Mouse (Mus musculus) heart, embryonic 14.5 days (tissue): ENCODE data around the gene Gabbr2. TPM values are rescaled to one million over a fixed set of nuclear protein-coding genes. Genes with fewer than 3 reads are reported as not detected.

Experiments used
- ATAC-seq: fragments of 200-750 bp; cut with Nextera tagmentation; 2 replicates; pipeline ENCODE4 v1.8.0; 2017; ENCODE audit warnings: low read depth, moderate TSS enrichment; ENCODE audit not compliant: insufficient number of reproducible peaks, insufficient read depth, low FRiP score
- H3K27ac ChIP-seq, 2 experiments: fragments of 200-500 bp in 1 of 2; fragments of 300-500 bp in 1 of 2; sonication (generic) in 1 of 2; replicated peaks in 1 of 2; 2 replicates each; pipeline ENCODE4 v1.5.1; 2012 to 2014; ENCODE audit warnings: low read depth in 2 of 2, low read length in 2 of 2, control low read depth in 1 of 2, mild to moderate bottlenecking in 1 of 2, mixed read lengths in 1 of 2; ENCODE audit not compliant: control insufficient read depth in 1 of 2, insufficient read depth in 1 of 2
- H3K27me3 ChIP-seq: fragments of 300-500 bp; sonication (generic); 2 replicates; pipeline ENCODE4 v1.6.1; 2014; ENCODE audit warnings: mild to moderate bottlenecking, low read length, control low read depth; ENCODE audit not compliant: control insufficient read depth, insufficient read depth
- H3K36me3 ChIP-seq: fragments of 300-500 bp; sonication (generic); 2 replicates; pipeline ENCODE4 v1.6.1; 2014; ENCODE audit warnings: mild to moderate bottlenecking, control low read depth, low read length, mixed read lengths; ENCODE audit not compliant: control insufficient read depth, insufficient read depth
- H3K4me1 ChIP-seq, 2 experiments: fragments of 200-500 bp in 1 of 2; fragments of 300-500 bp in 1 of 2; sonication (generic) in 1 of 2; 2 replicates each; pipeline ENCODE4 v1.6.1; 2012 to 2014; ENCODE audit warnings: low read length in 2 of 2, control low read depth in 1 of 2, mixed read lengths in 1 of 2; ENCODE audit not compliant: control insufficient read depth in 2 of 2, insufficient read depth in 2 of 2
- H3K4me2 ChIP-seq: fragments of 300-500 bp; sonication (generic); 2 replicates; pipeline ENCODE4 v1.6.1; 2014; ENCODE audit warnings: mild to moderate bottlenecking, low read length
- H3K4me3 ChIP-seq, 2 experiments: fragments of 200-500 bp in 1 of 2; fragments of 300-500 bp in 1 of 2; sonication (generic) in 1 of 2; 2 replicates each; pipeline ENCODE4 v1.5.1; 2012 to 2014; ENCODE audit warnings: low read length in 2 of 2, mild to moderate bottlenecking in 2 of 2, control low read depth in 1 of 2, low read depth in 1 of 2, moderate library complexity in 1 of 2; ENCODE audit not compliant: control insufficient read depth in 1 of 2, insufficient read depth in 1 of 2
- H3K9ac ChIP-seq: fragments of 300-500 bp; sonication (generic); 2 replicates; pipeline ENCODE4 v1.6.1; 2014; ENCODE audit warnings: mild to moderate bottlenecking, low read length
- H3K9me3 ChIP-seq: fragments of 300-500 bp; sonication (generic); 2 replicates; pipeline ENCODE4 v1.6.1; 2016; ENCODE audit warnings: low read length, control low read depth; ENCODE audit not compliant: control insufficient read depth
- WGBS: fragments of 180-500 bp; shearing (Covaris S2); extraction: QIAGEN DNeasy Blood & Tissue Kit; methylation state at CpG from one replicate; pipeline ENCODE4 v1.1.7; 2014; 5-methylcytosine and 5-hydroxymethylcytosine counted together
- polyA plus RNA-seq: library from polyadenylated mRNA; unstranded; fragments of >200 nt; fragmentation: Nextera tagmentation; extraction: Ambion mirVana; gene quantifications from 2 replicates; pipeline ENCODE4 v1.2.1, GENCODE M21; 2014

The Gabbr2 gene
- polyA plus RNA-seq, 1 experiment from 2014 or later, result 0.08 TPM

DNA sequence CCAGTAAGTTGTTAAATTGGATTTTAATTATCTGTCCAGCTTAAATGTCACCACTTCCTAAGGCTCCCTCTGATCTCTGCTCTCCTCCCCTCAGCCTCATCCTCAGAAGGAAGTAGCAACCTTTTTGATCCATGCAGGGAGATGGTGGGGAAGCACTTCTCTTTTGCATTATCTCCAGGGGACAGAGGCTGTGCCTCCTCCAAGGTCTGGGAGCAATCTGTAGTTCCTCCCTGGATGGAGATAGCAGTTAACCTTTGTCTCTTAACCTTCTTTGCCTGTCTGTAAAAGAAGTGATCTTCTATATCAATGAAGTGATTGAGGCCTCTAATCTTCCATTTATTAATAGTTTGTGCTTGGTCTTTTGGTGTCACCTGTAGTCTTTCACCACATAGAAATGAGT, 143.9 kb downstream of the Gabbr2 start:
- ATAC-seq, result no peak

DNA sequence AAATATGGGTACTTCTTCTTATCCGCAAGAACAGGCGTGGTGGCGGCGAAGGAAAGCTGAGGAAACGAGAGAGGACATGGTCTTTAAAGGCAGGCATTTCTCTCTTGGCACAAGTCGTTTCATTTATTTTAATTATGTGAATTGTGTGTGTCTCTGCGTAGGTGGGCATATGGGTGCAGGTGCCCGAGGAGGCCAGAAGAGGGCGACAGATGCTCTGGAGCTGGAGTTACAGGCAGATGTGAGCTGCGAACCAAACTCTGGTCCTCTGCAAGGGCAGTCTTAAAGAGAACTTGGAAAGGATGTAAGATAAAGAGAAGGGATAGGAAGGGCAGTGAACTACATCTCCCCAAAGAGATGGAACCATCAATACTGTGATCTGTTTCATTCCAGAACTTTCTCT, 145.3 kb downstream of the Gabbr2 start:
- H3K36me3 ChIP-seq, result no peaks in the 10 kb centered on the region
- H3K9me3 ChIP-seq, result peaks cover 5% of the 10 kb centered on the region; the same call in 1 of the 2 replicates
- no peak overlapping the region for H3K4me3 ChIP-seq
- no peak overlapping the region for H3K9ac ChIP-seq
- H3K27me3 ChIP-seq, result no peaks in the 10 kb centered on the region
- WGBS, result 95% methylated on average over 10 of the region's 10 CpGs
- H3K27ac ChIP-seq, result no peak overlapping the region
- H3K4me2 ChIP-seq, result no peak overlapping the region
- ATAC-seq, result no peak
- H3K4me1 ChIP-seq, result no peaks in the 10 kb centered on the region

More for the DNA sequence above, 143.9 kb downstream of the Gabbr2 start:
- H3K9me3 ChIP-seq, result peaks cover 5% of the 10 kb centered on the region; the same call in 1 of the 2 replicates
- H3K4me3 ChIP-seq, result no peak overlapping the region
- no peak overlapping the region for H3K9ac ChIP-seq
- no peak overlapping the region for H3K27ac ChIP-seq
- H3K4me1 ChIP-seq, result no peaks in the 10 kb centered on the region
- no peaks in the 10 kb centered on the region for H3K36me3 ChIP-seq
- H3K27me3 ChIP-seq, result no peaks in the 10 kb centered on the region
- H3K4me2 ChIP-seq, result no peak overlapping the region

DNA sequence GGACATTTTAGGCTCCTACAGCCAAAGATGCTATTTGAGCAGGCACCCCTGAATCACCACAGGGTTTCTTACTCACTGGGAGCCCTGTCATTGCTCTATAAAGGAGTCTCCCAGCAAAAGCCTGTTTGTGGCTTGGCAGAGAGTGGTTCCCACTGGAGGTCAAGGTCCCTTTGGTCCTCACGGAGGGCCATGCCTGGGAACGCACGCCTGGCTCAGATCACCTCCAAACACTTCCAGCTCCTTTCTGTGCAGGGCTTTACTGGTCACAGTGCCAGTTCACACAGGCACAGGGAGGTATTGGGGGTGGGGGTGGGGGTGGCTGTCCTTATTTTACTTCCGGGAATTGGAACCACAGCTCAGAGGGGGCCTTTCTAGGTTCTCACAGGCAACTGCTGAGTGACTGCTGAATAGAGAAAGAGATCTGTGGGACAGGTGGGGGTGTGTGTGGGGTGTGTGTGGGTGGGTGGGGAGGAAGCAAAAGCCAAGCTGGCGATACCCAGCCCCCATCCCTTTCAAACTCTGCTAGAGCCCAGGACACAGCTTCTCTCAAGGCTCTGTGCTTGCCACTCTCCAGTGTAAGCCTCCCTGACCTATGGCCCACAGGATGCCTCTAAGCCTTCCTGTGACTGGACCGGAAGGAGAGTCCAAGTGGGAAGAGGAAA, 146.6 kb downstream of the Gabbr2 start:
- no peak overlapping the region for H3K4me3 ChIP-seq
- H3K9me3 ChIP-seq, result no peaks in the 10 kb centered on the region
- WGBS, result 75% methylated on average over 6 of the region's 6 CpGs
- no peaks in the 10 kb centered on the region for H3K4me1 ChIP-seq
- no peaks in the 10 kb centered on the region for H3K36me3 ChIP-seq
- H3K27ac ChIP-seq, result no peak overlapping the region
- no peak overlapping the region for H3K9ac ChIP-seq
- H3K4me2 ChIP-seq, result no peak overlapping the region
- ATAC-seq, result no peak
- no peaks in the 10 kb centered on the region for H3K27me3 ChIP-seq

DNA sequence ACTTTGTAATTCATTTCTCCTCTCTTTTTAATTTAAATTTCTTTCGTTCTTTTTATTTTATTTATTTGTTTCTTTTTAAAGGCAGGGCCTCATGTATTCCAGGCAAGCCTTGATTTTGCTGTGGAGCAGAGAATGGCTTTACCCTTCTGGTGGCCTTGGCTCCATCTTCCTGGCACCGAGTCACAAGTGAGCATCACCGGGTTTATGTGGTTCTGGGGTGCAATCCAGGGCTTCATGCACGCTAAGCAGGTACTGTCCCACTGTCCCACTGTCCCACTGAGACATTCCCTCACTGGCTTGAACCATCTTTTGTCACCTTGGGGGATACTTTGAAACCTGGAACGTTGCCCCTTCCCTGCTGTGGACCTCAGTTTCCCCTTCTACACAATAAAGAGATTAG, 147.1 kb downstream of the Gabbr2 start:
- H3K9me3 ChIP-seq, result no peaks in the 10 kb centered on the region

DNA sequence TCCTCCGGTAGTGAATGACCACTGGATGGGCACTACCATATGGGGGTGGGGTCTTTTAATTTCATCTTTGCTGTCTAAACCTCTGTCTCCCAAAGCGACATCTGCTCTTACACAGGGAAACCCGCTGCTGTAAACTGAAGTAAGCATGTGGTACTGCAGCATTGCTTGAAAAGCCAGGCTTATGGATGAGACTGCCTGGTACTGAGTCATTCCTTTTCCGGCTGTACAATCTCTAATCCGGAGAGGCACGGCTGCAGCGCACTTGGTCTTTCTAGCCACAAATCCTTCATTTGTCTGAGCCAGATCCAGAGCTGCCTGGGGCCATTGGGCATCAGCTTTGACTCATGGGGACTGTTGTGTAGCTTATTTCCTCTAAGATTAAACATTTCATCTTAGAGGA, 149.1 kb downstream of the Gabbr2 start:
- 82% methylated on average over 7 of the region's 7 CpGs for WGBS

More for the DNA sequence above, 147.1 kb downstream of the Gabbr2 start:
- Histone ChIP-seq H3K27ac (no peak overlapping the region), H3K4me3 (no peak overlapping the region), H3K36me3 (no peaks in the 10 kb centered on the region), H3K4me1 (no peaks in the 10 kb centered on the region), H3K9ac (no peak overlapping the region), H3K4me2 (no peak overlapping the region), H3K27me3 (no peaks in the 10 kb centered on the region)
- ATAC-seq, result no peak
- WGBS, result 81% methylated on average over 5 of the region's 5 CpGs

DNA sequence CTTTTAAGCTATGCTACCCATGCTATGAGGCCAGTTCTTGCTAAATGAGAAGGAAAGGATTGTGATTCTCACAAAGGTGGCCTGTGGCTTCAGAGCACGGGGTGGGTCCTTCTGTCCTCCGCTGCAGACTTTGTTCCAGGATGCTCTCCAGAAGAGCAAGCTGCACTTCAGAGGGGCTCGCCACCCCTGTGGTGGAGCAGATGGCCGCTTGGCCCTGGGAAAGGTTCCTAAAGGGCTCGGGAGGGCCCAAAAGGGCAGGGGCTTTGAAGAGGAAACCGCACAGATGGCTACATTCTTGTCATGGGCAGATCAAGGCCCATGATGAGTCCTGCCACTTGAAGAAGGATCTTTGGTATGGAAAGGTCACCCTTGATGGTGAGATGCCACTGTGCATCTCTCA, 151.5 kb downstream of the Gabbr2 start:
- H3K27ac ChIP-seq, result no peak overlapping the region
- WGBS, result 57% methylated on average over 6 of the region's 6 CpGs
- H3K4me3 ChIP-seq, result no peak overlapping the region
- H3K4me2 ChIP-seq, result no peak overlapping the region
- ATAC-seq, result no peak
- H3K27me3 ChIP-seq, result no peaks in the 10 kb centered on the region
- H3K9ac ChIP-seq, result no peak overlapping the region
- no peaks in the 10 kb centered on the region for H3K36me3 ChIP-seq
- H3K9me3 ChIP-seq, result no peaks in the 10 kb centered on the region
- H3K4me1 ChIP-seq, result no peaks in the 10 kb centered on the region

More for the DNA sequence above, 149.1 kb downstream of the Gabbr2 start:
- Histone ChIP-seq H3K9ac (no peak overlapping the region), H3K4me1 (no peaks in the 10 kb centered on the region), H3K36me3 (no peaks in the 10 kb centered on the region), H3K27me3 (no peaks in the 10 kb centered on the region), H3K9me3 (no peaks in the 10 kb centered on the region), H3K4me2 (no peak overlapping the region), H3K27ac (no peak overlapping the region), H3K4me3 (no peak overlapping the region)
- ATAC-seq, result no peak

DNA sequence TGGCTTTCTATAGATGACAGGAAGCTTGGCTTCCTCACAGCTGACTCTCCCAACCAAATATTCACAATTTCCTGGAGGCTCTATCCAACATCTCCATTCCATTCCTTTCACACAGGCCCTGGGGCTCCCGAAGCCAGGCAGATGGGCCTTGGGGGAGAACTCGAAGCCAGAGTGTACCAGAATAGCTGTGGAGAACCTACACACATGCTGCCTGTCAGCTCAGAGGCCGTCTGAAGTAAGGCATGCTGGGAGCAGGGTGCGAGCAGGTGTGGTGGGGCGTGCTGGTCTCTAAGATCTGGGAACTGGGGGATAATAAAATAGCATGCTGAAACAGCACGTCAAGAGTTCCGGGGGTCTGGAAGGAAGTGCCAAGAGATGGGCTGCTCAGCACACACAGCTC, 154.3 kb downstream of the Gabbr2 start:
- H3K27ac ChIP-seq, result no peak overlapping the region
- 71% methylated on average over 7 of the region's 7 CpGs for WGBS
- no peak for ATAC-seq

DNA sequence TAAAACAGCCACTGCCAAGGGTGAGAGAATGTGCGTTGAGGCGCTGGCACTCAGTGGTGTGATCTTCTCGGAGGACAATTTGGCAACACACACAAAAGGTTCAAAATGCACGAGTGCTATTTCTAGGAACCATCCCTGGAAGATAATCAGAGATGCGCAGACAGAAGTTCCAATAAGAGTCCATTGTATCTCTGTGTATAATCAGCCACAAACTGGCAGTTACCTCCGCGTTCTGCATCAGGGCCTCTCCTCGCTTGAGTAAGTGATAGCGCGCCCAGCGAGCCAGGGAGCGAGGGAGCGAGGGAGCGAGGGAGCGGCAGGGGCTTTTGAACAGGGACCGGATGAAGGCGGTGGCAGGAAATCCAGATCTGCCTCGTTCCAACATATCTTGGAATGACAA, 155.6 kb downstream of the Gabbr2 start:
- no peak for ATAC-seq
- H3K4me2 ChIP-seq, result no peak overlapping the region
- H3K27ac ChIP-seq, result no peak overlapping the region
- H3K9me3 ChIP-seq, result no peaks in the 10 kb centered on the region
- H3K9ac ChIP-seq, result no peak overlapping the region
- H3K4me1 ChIP-seq, result no peaks in the 10 kb centered on the region
- H3K27me3 ChIP-seq, result no peaks in the 10 kb centered on the region
- no peaks in the 10 kb centered on the region for H3K36me3 ChIP-seq
- H3K4me3 ChIP-seq, result no peak overlapping the region
- 63% methylated on average over 18 of the region's 18 CpGs for WGBS

More for the DNA sequence above, 154.3 kb downstream of the Gabbr2 start:
- no peak overlapping the region for H3K9ac ChIP-seq
- H3K4me2 ChIP-seq, result no peak overlapping the region
- no peaks in the 10 kb centered on the region for H3K36me3 ChIP-seq
- no peaks in the 10 kb centered on the region for H3K27me3 ChIP-seq
- H3K9me3 ChIP-seq, result no peaks in the 10 kb centered on the region
- H3K4me3 ChIP-seq, result no peak overlapping the region
- H3K4me1 ChIP-seq, result no peaks in the 10 kb centered on the region
